Mouse (Mus musculus) bone marrow macrophage, adult 2 months (primary cell): ENCODE measurements around the gene Cdt1.

Experiments used
- CTCF ChIP-seq: IDR thresholded peaks from 2 replicates; pipeline ENCODE4 v1.5.1; 2012; ENCODE audit warnings: low read depth, mild to moderate bottlenecking, low read length, moderate library complexity
- POLR2A ChIP-seq: IDR thresholded peaks from 2 replicates; pipeline ENCODE4 v1.6.1; 2012; ENCODE audit warnings: mild to moderate bottlenecking, low read depth, low read length, borderline replicate concordance

DNA sequence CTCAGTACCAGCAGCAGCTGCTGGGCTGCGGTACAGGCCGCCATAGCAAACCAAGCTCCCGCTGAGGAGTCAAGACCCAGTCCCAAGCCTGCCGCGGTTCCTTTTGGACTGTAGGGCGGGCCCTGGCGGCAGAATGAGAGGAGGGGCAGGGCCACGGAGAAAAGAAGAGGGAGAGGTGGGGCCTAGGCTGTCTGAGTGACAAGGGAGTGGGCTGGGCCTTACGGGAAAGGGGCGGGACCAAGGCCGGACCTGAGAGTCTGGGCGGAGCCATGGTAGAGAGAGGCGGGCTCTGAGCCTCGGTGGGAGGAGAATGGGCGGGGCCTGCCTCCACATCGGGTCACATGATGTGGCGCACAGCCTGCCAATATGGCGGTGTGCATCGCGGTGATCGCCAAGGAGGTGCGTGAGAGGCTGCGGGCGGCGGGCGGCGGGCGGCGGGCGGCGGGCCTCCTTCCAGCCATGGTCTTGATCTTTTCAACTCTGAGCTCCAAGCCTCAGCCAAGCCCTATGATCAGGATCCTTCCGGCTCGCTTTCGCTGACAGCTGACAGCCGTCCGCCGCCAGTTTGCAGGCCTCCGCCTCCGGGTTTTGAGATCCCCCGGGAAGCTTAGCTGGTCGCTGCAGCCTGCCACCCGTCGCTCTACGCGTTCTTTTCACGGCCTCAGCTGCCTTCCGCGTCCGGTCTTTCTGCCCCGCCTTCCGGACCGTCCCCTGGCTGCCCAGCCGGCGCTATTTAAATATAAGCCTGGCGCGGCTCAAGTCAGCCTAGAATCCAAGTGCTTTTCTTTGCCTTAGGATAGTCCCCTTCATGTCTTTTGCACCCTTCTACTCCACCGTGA lies 43.7 kb downstream of the Cdt1 start, which contains the start of the genes Galns and Trappc2l:
- TF ChIP-seq POLR2A: 0 out of 2 replicates have a peak, but pooled peaks have one; percentile 37
- TF ChIP-seq CTCF: no peak
